Mouse (Mus musculus): Measurements from ENCODE around the gene Pxmp4.

The Pxmp4 gene

GRCm38 (mm10) chr2:154548688-154549087 is 54.8 kb downstream of the Pxmp4 start:
- peak in 1 of 2 experiments; percentile 39 for DNase-seq (ENCODE audit: low spot score in 2 of 2)

DNA sequence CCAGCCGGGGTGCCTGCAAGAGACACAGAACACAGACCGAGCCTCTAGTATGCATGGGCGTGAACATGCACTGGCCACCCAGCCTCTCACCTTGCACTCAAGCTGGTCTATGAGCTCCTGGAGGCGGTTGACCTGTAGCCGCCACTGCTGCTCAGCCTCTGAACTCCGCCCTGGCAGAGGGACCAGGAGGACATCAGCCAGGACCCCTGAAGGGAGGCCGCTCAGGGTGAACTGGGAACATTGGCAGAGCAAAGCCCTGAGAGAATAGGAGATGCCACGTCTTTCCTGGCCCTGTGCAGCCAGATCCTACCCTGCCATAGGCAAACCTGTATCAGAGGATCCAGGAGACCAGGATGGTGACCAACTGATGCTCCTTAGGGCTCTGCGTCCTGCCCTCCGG is 56.8 kb downstream of the Pxmp4 start, which contains the start of gene 1700003F12Rik:
TSS of gene 1700003F12Rik (plus strand) at position 375 of the 400 bp plus-strand sequence.
- no peak for DNase-seq (ENCODE audit: low spot score in 2 of 2)

DNA sequence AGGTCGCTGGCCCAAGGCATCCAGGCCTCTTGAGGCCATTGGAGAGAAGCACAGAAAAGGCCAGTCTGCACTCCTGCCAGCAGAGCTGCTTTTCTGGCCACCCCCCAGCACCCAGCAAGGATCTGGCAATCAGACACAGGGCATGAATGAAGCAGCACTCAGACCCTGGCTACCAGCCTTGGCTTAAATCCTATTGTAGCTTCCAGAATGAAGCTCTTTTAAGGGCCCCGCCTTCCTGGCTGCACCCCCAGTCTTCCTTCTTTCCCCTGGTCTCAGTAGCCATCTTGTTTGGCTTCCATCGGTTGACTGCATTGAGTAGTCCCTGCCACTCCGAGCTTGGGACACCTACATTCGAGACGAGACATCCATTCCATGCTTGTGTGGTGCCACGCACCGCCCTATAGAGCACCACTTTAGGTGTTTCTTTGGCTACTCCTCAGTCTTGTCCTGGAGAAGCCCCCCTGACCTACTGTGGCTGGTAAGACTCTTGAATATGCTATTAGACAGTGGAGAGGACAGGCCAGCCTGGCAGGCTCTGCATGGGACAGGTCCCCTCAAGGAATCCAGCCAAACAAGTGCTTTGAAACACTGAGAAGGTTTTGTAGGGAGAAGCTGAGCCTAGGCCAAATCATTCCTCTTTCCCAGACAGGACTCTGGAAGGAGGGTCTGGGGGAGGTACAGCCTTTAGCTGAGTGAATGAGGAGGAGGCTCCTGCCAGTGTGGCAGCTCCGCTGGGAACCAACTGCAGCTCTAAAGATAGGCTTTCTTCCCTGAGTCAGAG is 59.8 kb downstream of the Pxmp4 start:
- DNase-seq (ENCODE audit: low spot score in 2 of 2): no peak

DNA sequence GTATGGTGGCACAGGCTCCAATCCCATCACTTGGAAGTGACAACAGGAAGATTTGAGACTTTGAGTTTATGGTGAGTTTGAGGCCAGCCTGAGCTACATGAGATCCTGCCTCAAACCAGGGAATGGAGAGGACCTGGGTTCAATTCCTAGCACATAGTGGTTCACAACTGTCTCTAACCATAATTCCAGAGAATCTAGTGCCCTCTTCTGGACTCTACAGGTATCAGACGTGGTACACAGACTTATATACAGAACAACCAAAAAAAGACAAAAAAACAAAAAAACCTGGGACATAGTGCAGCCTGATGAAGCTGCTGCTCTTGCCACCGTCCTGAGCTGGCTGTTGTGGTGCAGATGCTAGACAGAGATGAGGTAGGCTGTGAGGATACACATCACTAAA is 61.9 kb downstream of the Pxmp4 start:
- no peak for DNase-seq (ENCODE audit: low spot score in 2 of 2)

DNA sequence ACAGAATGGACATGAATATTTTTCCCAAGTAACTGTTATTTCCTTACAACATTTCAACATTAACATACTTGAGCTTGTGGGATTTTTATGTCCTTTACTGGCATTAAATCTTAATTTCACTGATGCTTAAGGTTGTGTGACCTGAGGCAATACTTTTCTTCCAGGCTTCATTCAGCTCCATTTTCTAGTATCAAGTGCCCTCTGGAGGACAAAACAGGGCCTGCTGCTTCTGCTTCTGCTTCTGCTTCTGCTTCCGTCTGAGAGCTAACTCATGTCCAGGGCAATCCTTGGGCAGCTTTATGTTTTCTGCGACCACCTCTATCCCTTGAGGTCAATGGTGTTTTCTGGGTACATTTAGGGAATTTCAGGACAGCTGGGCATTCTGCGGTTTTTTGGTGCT is 63.8 kb downstream of the Pxmp4 start:
- DNase-seq (ENCODE audit: low spot score in 2 of 2): peak in 1 of 2 experiments; percentile 55

DNA sequence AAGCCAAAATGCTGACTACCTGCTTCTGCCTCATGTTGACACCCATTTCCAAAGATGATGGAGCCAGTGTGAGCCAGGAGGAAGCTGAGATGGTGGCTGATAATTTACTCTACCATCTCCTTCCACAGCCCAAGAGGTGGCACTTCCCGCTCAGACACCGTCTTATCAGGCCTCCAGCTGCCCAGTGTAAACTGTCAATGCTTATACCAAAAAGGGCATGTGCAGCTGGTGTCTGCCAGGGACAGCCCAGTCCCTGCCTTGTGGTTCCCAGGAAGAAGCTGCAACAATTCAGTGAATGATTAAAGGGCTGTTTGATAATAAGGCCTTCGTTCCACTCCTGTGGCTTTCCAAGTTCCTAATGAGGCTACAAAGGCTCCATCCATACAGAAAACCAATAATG is 64.8 kb downstream of the Pxmp4 start:
- DNase-seq (ENCODE audit: low spot score in 2 of 2): no peak

DNA sequence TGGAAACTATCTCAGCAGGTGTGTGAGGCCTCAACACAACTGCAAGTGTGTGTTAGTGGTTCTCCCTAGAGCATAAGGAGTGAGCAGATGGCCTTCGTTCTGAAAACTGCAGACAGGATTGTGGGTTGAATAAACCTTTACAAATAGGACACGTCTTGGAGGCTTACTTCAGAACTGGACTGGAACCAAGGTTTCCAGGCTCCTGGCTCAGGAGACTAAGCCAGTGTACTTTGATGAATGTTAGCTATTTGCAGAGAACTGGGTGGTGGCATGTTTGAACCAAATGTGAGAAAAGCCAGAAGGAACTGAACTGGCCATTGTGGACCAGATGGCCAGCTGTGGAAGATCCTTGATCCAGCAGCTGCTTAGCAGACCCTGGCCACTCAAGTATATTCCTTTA is 65.2 kb downstream of the Pxmp4 start:
- DNase-seq (ENCODE audit: low spot score in 2 of 2): no peak

Measured in spleen, postnatal 10 days (tissue).